Mouse (Mus musculus): Measurements from ENCODE around the gene Col4a3. TPM values are rescaled to one million over a fixed set of nuclear protein-coding genes. Genes with fewer than 3 reads are reported as not detected.

Gene Col4a3
- polyA plus RNA-seq, 1 experiment: 0.16 TPM

- 77% methylated on average over 5 of the region's 5 CpGs for WGBS
- Histone ChIP-seq H3K27me3 (ENCODE audit: control insufficient read depth, insufficient read depth, low read length) (no peaks in the 10 kb centered on the region), H3K4me1 (replicated peaks; ENCODE audit: control insufficient read depth, insufficient read depth, low read length) (no peaks in the 10 kb centered on the region), H3K4me3 (ENCODE audit: control insufficient read depth, insufficient read depth, low read length) (no peak overlapping the region), H3K36me3 (ENCODE audit: control insufficient read depth, insufficient read depth, low read length) (no peaks in the 10 kb centered on the region), H3K27ac (ENCODE audit: control insufficient read depth, insufficient read depth, low read length) (no peak overlapping the region)
- TF ChIP-seq CTCF (IDR thresholded peaks at IDR 0.05; ENCODE audit: borderline replicate concordance, control insufficient read depth, extremely low read depth, insufficient read depth, low read length, poor library complexity): no peak
- DNase-seq: no peak
These were observed 31.9 kb downstream of the Col4a3 start for GRCm38 (mm10) chr1:82618592-82618991.

DNA sequence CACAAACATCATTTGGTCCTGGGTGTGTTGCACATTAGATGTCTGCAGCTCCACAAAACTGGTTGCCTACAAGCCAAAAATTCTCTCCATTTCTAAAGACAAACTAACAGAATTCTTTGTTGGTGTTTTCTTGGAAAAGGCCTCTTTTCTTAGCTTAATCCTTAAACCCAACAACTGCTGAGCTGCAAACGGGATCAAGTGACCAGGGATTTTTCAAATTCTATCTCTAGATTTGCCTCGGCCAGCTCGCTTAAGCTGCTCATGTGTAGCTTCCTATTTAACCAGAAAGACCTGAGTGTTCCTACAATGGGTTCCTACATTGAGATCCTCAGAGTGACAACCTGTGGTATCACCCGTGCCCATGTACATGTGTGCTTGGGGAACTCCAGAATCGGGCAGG lies 33.3 kb downstream of the Col4a3 start:
- H3K27ac ChIP-seq (ENCODE audit: control insufficient read depth, insufficient read depth, low read length): no peak overlapping the region
- no peaks in the 10 kb centered on the region for H3K36me3 ChIP-seq (ENCODE audit: control insufficient read depth, insufficient read depth, low read length)
- no peak for DNase-seq
- WGBS: 94% methylated on average over 5 of the region's 5 CpGs
- no peaks in the 10 kb centered on the region for H3K27me3 ChIP-seq (ENCODE audit: control insufficient read depth, insufficient read depth, low read length)
- TF ChIP-seq POLR2A (IDR thresholded peaks at IDR 0.05; ENCODE audit: control insufficient read depth, extremely low read depth, insufficient read depth, low read length, poor library complexity): no peak
- TF ChIP-seq CTCF (IDR thresholded peaks at IDR 0.05; ENCODE audit: borderline replicate concordance, control insufficient read depth, extremely low read depth, insufficient read depth, low read length, poor library complexity): no peak
- no peaks in the 10 kb centered on the region for H3K4me1 ChIP-seq (replicated peaks; ENCODE audit: control insufficient read depth, insufficient read depth, low read length)
- no peak overlapping the region for H3K4me3 ChIP-seq (ENCODE audit: control insufficient read depth, insufficient read depth, low read length)

DNA sequence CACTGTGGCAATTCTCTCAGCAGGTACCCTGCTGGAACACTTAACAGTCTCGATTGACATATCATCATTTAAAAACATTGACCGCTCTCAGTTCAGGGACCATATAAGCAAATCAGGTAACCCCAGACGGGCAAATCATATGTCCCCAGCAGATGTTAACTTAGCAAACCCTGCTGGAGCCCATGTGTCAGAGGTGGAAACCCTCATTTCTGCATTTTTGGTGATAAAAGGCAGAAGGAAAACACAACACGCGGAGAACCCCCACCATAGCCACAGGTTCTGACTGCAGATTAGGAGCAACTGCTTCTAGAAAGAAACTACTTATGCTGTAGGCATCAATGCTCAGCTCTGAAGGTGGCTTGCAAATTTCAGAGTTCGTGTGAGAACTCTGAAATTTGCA lies 38.2 kb downstream of the Col4a3 start:
- H3K27ac ChIP-seq (ENCODE audit: control insufficient read depth, insufficient read depth, low read length): no peak overlapping the region
- no peak for DNase-seq
- H3K4me1 ChIP-seq (replicated peaks; ENCODE audit: control insufficient read depth, insufficient read depth, low read length): no peaks in the 10 kb centered on the region
- TF ChIP-seq CTCF (IDR thresholded peaks at IDR 0.05; ENCODE audit: borderline replicate concordance, control insufficient read depth, extremely low read depth, insufficient read depth, low read length, poor library complexity) (no peak), POLR2A (IDR thresholded peaks at IDR 0.05; ENCODE audit: control insufficient read depth, extremely low read depth, insufficient read depth, low read length, poor library complexity) (no peak)
- WGBS: 80% methylated on average over 6 of the region's 6 CpGs
- H3K36me3 ChIP-seq (ENCODE audit: control insufficient read depth, insufficient read depth, low read length): no peaks in the 10 kb centered on the region
- H3K27me3 ChIP-seq (ENCODE audit: control insufficient read depth, insufficient read depth, low read length): no peaks in the 10 kb centered on the region
- no peak overlapping the region for H3K4me3 ChIP-seq (ENCODE audit: control insufficient read depth, insufficient read depth, low read length)

GRCm38 (mm10) chr1:82625474-82625873 lies 38.8 kb downstream of the Col4a3 start:
- DNase-seq: no peak
- WGBS: 55% methylated on average over 2 of the region's 2 CpGs

GRCm38 (mm10) chr1:82627652-82628051 lies 40.9 kb downstream of the Col4a3 start:
- Histone ChIP-seq H3K36me3 (ENCODE audit: control insufficient read depth, insufficient read depth, low read length) (no peaks in the 10 kb centered on the region), H3K4me3 (ENCODE audit: control insufficient read depth, insufficient read depth, low read length) (no peak overlapping the region), H3K4me1 (replicated peaks; ENCODE audit: control insufficient read depth, insufficient read depth, low read length) (no peaks in the 10 kb centered on the region), H3K27ac (ENCODE audit: control insufficient read depth, insufficient read depth, low read length) (no peak overlapping the region), H3K27me3 (ENCODE audit: control insufficient read depth, insufficient read depth, low read length) (no peaks in the 10 kb centered on the region)
- no peak for DNase-seq
- TF ChIP-seq POLR2A (IDR thresholded peaks at IDR 0.05; ENCODE audit: control insufficient read depth, extremely low read depth, insufficient read depth, low read length, poor library complexity): no peak
- no peak for TF ChIP-seq CTCF (IDR thresholded peaks at IDR 0.05; ENCODE audit: borderline replicate concordance, control insufficient read depth, extremely low read depth, insufficient read depth, low read length, poor library complexity)
- WGBS: 83% methylated on average over 4 of the region's 4 CpGs

More at GRCm38 (mm10) chr1:82625474-82625873, 38.8 kb downstream of the Col4a3 start:
- Histone ChIP-seq H3K4me3 (ENCODE audit: control insufficient read depth, insufficient read depth, low read length) (no peak overlapping the region), H3K27ac (ENCODE audit: control insufficient read depth, insufficient read depth, low read length) (no peak overlapping the region), H3K4me1 (replicated peaks; ENCODE audit: control insufficient read depth, insufficient read depth, low read length) (no peaks in the 10 kb centered on the region), H3K36me3 (ENCODE audit: control insufficient read depth, insufficient read depth, low read length) (no peaks in the 10 kb centered on the region), H3K27me3 (ENCODE audit: control insufficient read depth, insufficient read depth, low read length) (no peaks in the 10 kb centered on the region)
- TF ChIP-seq POLR2A (IDR thresholded peaks at IDR 0.05; ENCODE audit: control insufficient read depth, extremely low read depth, insufficient read depth, low read length, poor library complexity): no peak
- no peak for TF ChIP-seq CTCF (IDR thresholded peaks at IDR 0.05; ENCODE audit: borderline replicate concordance, control insufficient read depth, extremely low read depth, insufficient read depth, low read length, poor library complexity)

GRCm38 (mm10) chr1:82629495-82629894 lies 42.8 kb downstream of the Col4a3 start:
- 90% methylated on average over 5 of the region's 5 CpGs for WGBS
- Histone ChIP-seq H3K27ac (ENCODE audit: control insufficient read depth, insufficient read depth, low read length) (no peak overlapping the region), H3K4me1 (replicated peaks; ENCODE audit: control insufficient read depth, insufficient read depth, low read length) (no peaks in the 10 kb centered on the region), H3K4me3 (ENCODE audit: control insufficient read depth, insufficient read depth, low read length) (no peak overlapping the region), H3K36me3 (ENCODE audit: control insufficient read depth, insufficient read depth, low read length) (no peaks in the 10 kb centered on the region), H3K27me3 (ENCODE audit: control insufficient read depth, insufficient read depth, low read length) (no peaks in the 10 kb centered on the region)
- TF ChIP-seq CTCF (IDR thresholded peaks at IDR 0.05; ENCODE audit: borderline replicate concordance, control insufficient read depth, extremely low read depth, insufficient read depth, low read length, poor library complexity) (no peak), POLR2A (IDR thresholded peaks at IDR 0.05; ENCODE audit: control insufficient read depth, extremely low read depth, insufficient read depth, low read length, poor library complexity) (no peak)
- no peak for DNase-seq

GRCm38 (mm10) chr1:82631169-82631792 lies 44.6 kb downstream of the Col4a3 start:
- H3K4me1 ChIP-seq (replicated peaks; ENCODE audit: control insufficient read depth, insufficient read depth, low read length): no peaks in the 10 kb centered on the region

More at GRCm38 (mm10) chr1:82631169-82631792, 44.6 kb downstream of the Col4a3 start:
- WGBS: 78% methylated on average over 6 of the region's 6 CpGs
- TF ChIP-seq POLR2A (IDR thresholded peaks at IDR 0.05; ENCODE audit: control insufficient read depth, extremely low read depth, insufficient read depth, low read length, poor library complexity) (no peak), CTCF (IDR thresholded peaks at IDR 0.05; ENCODE audit: borderline replicate concordance, control insufficient read depth, extremely low read depth, insufficient read depth, low read length, poor library complexity) (no peak)
- H3K27me3 ChIP-seq (ENCODE audit: control insufficient read depth, insufficient read depth, low read length): no peaks in the 10 kb centered on the region
- DNase-seq: no peak
- H3K4me3 ChIP-seq (ENCODE audit: control insufficient read depth, insufficient read depth, low read length): no peak overlapping the region
- H3K27ac ChIP-seq (ENCODE audit: control insufficient read depth, insufficient read depth, low read length): no peak overlapping the region
- H3K36me3 ChIP-seq (ENCODE audit: control insufficient read depth, insufficient read depth, low read length): no peaks in the 10 kb centered on the region

Data from thymus, adult 2 months (tissue).